Mouse (Mus musculus) embryonic fibroblast, embryonic 13.5 days (primary cell): ENCODE data around the gene Gng2.

ENCODE experiments used
- CTCF ChIP-seq: IDR thresholded peaks from 2 replicates; pipeline ENCODE4 v1.5.1; 2011; ENCODE audit warnings: mild to moderate bottlenecking, control low read depth, low read length, moderate library complexity, borderline replicate concordance; ENCODE audit not compliant: insufficient read depth
- POLR2A ChIP-seq: IDR thresholded peaks from 2 replicates; pipeline ENCODE4 v1.6.1; 2011; ENCODE audit warnings: low read depth, mild to moderate bottlenecking, control low read depth, low read length, moderate library complexity

- TF ChIP-seq CTCF = no peak
- no peak for TF ChIP-seq POLR2A
Measured at GRCm38 (mm10) chr14:19927156-19927555, 50.3 kb downstream of the Gng2 start.
